Mouse (Mus musculus): ENCODE results near the gene Olfr455. TPM values are rescaled to one million over a fixed set of nuclear protein-coding genes. Genes with fewer than 3 reads are reported as not detected.
A peak's percentile ranks its signal among the peaks of the same experiment; 100 is the strongest.

Olfr455 gene
- not detected for total RNA-seq (2021)
- long read RNA-seq, experiment 1: 0 reads
- long read RNA-seq, experiment 2: 0 reads

GRCm38 (mm10) chr6:42547461-42547860 is at the start of gene Olfr455:
TSS of gene Olfr455 (minus strand) at chr6:42547587.
- Histone ChIP-seq H3K4me3 (no peak within 1 kb of the TSS), H3K27ac (no peak within 1 kb of the TSS)
- intact Hi-C loops (cut with DNase I): no loop called here
- peak; percentile 18 for DNase-seq
- TF ChIP-seq CTCF (IDR thresholded peaks at IDR 0.05): no peak

GRCm38 (mm10) chr6:42593138-42593882 is 45.9 kb upstream of the Olfr455 start:
- no peak for DNase-seq
- no peak overlapping the region for H3K4me3 ChIP-seq
- no peak for TF ChIP-seq CTCF (IDR thresholded peaks at IDR 0.05)
- no peak overlapping the region for H3K27ac ChIP-seq
- intact Hi-C loops (cut with DNase I): no loop called here

- no peak for TF ChIP-seq CTCF (IDR thresholded peaks at IDR 0.05)
- Histone ChIP-seq H3K4me3 (no peak overlapping the region), H3K27ac (no peak overlapping the region)
- DNase-seq: no peak
- intact Hi-C loops (cut with DNase I): no loop called here
These were observed 39.2 kb upstream of the Olfr455 start for GRCm38 (mm10) chr6:42586569-42586968.

GRCm38 (mm10) chr6:42583488-42583872 is 36.1 kb upstream of the Olfr455 start:
- peak overlapping the region; percentile 25; the same call in 1 of the 2 replicates for H3K27ac ChIP-seq
- peak overlapping the region; percentile 63 for H3K4me3 ChIP-seq
- peak; percentile 74 for DNase-seq
- intact Hi-C loops (cut with DNase I): loop anchor here (2.0 to 5.0 kb wide), 3 partner anchors 235 to 821 kb away; partner anchors contain the start of gene Zyx
- TF ChIP-seq CTCF (IDR thresholded peaks at IDR 0.05): peak; percentile 94

- Histone ChIP-seq H3K27ac (peak overlapping the region; percentile 25; the same call in 1 of the 2 replicates), H3K4me3 (peak overlapping the region; percentile 63)
- no peak for DNase-seq
- intact Hi-C loops (cut with DNase I): loop anchor here (2.0 to 5.0 kb wide), 3 partner anchors 234 to 821 kb away; partner anchors contain the start of gene Zyx
- TF ChIP-seq CTCF (IDR thresholded peaks at IDR 0.05): no peak
These were observed 35.5 kb upstream of the Olfr455 start for GRCm38 (mm10) chr6:42582741-42583487.

- Histone ChIP-seq H3K27ac (no peak overlapping the region), H3K4me3 (no peak overlapping the region)
- intact Hi-C loops (cut with DNase I): no loop called here
- no peak for DNase-seq
- peak; percentile 11; the same call in 1 of the 2 replicates for TF ChIP-seq CTCF (IDR thresholded peaks at IDR 0.05)
These were observed 31.3 kb upstream of the Olfr455 start for GRCm38 (mm10) chr6:42578678-42579077.

- TF ChIP-seq CTCF (IDR thresholded peaks at IDR 0.05): no peak
- H3K27ac ChIP-seq: no peak overlapping the region
- intact Hi-C loops (cut with DNase I): no loop called here
- DNase-seq: no peak
- H3K4me3 ChIP-seq: no peak overlapping the region
These were observed 30.0 kb upstream of the Olfr455 start for GRCm38 (mm10) chr6:42577433-42577832.

- no peak for TF ChIP-seq CTCF (IDR thresholded peaks at IDR 0.05)
- DNase-seq: no peak
- no peak overlapping the region for H3K4me3 ChIP-seq
- no peak overlapping the region for H3K27ac ChIP-seq
- intact Hi-C loops (cut with DNase I): no loop called here
These were observed 20.8 kb upstream of the Olfr455 start for GRCm38 (mm10) chr6:42568205-42568604.

- intact Hi-C loops (cut with DNase I): no loop called here
- Histone ChIP-seq H3K27ac (no peak overlapping the region), H3K4me3 (no peak overlapping the region)
- TF ChIP-seq CTCF (IDR thresholded peaks at IDR 0.05): no peak
- no peak for DNase-seq
These were observed 18.8 kb upstream of the Olfr455 start for GRCm38 (mm10) chr6:42566076-42566598.

GRCm38 (mm10) chr6:42562280-42562679 is 14.9 kb upstream of the Olfr455 start:
- intact Hi-C loops (cut with DNase I): no loop called here
- Histone ChIP-seq H3K4me3 (no peak overlapping the region), H3K27ac (no peak overlapping the region)
- DNase-seq: no peak
- no peak for TF ChIP-seq CTCF (IDR thresholded peaks at IDR 0.05)

GRCm38 (mm10) chr6:42560885-42561284 is 13.5 kb upstream of the Olfr455 start:
- Histone ChIP-seq H3K4me3 (no peak overlapping the region), H3K27ac (no peak overlapping the region)
- no peak for DNase-seq
- intact Hi-C loops (cut with DNase I): no loop called here
- no peak for TF ChIP-seq CTCF (IDR thresholded peaks at IDR 0.05)

GRCm38 (mm10) chr6:42558641-42559040 is 11.3 kb upstream of the Olfr455 start:
- intact Hi-C loops (cut with DNase I): no loop called here
- TF ChIP-seq CTCF (IDR thresholded peaks at IDR 0.05): no peak
- DNase-seq: no peak
- H3K4me3 ChIP-seq: no peak overlapping the region
- no peak overlapping the region for H3K27ac ChIP-seq

- Histone ChIP-seq H3K27ac (no peak overlapping the region), H3K4me3 (no peak overlapping the region)
- TF ChIP-seq CTCF (IDR thresholded peaks at IDR 0.05): no peak
- intact Hi-C loops (cut with DNase I): no loop called here
- DNase-seq: no peak
These were observed 1.2 kb downstream of the Olfr455 start for GRCm38 (mm10) chr6:42546180-42546579.

Data from gastrocnemius, adult 2 months (tissue).